Mouse (Mus musculus): Measurements from ENCODE around the gene Clec12b.
"Not testable (repeated sequence)": the region's sequence is repeated elsewhere in the genome, so short reads cannot be mapped to it uniquely, and the experiment has no call there.

The Clec12b gene

GRCm38 (mm10) chr6:129369374-129370132 is 16.1 kb downstream of the Clec12b start:
- no peak for DNase-seq (ENCODE audit: low spot score)

GRCm38 (mm10) chr6:129365959-129366359 is 19.7 kb downstream of the Clec12b start:
- DNase-seq (ENCODE audit: low spot score): no peak

- DNase-seq (ENCODE audit: low spot score): no peak
Measured at GRCm38 (mm10) chr6:129363942-129364341, 21.7 kb downstream of the Clec12b start.

- DNase-seq (ENCODE audit: low spot score): no peak
Measured at GRCm38 (mm10) chr6:129359515-129359914, 26.2 kb downstream of the Clec12b start.

- no peak for DNase-seq (ENCODE audit: low spot score)
Measured at GRCm38 (mm10) chr6:129356430-129356829, 29.2 kb downstream of the Clec12b start.

GRCm38 (mm10) chr6:129355774-129356173 is 29.9 kb downstream of the Clec12b start:
- DNase-seq (ENCODE audit: low spot score): no peak

GRCm38 (mm10) chr6:129351091-129351490 is 34.6 kb downstream of the Clec12b start:
- DNase-seq (ENCODE audit: low spot score): no peak

- DNase-seq (ENCODE audit: low spot score): no peak
Measured at GRCm38 (mm10) chr6:129349524-129350352, 35.9 kb downstream of the Clec12b start.

GRCm38 (mm10) chr6:129344408-129344807 is 41.3 kb downstream of the Clec12b start:
- no peak for DNase-seq (ENCODE audit: low spot score)

GRCm38 (mm10) chr6:129342391-129342790 is 43.3 kb downstream of the Clec12b start, which contains the start of gene Clec12a:
TSS of gene Clec12a (plus strand) at chr6:129342691.
- not testable (repeated sequence) for DNase-seq (ENCODE audit: low spot score)

- no peak for DNase-seq (ENCODE audit: low spot score)
Measured at GRCm38 (mm10) chr6:129337751-129338150, 47.9 kb downstream of the Clec12b start.

- DNase-seq (ENCODE audit: low spot score): no peak
Measured at GRCm38 (mm10) chr6:129333674-129334078, 52.0 kb downstream of the Clec12b start.

- no peak for DNase-seq (ENCODE audit: low spot score)
Measured at GRCm38 (mm10) chr6:129331610-129332009, 54.1 kb downstream of the Clec12b start, which contains the start of gene 4922502D21Rik. TSS of gene 4922502D21Rik (minus strand) at chr6:129331796.

GRCm38 (mm10) chr6:129326568-129327150 is 59.0 kb downstream of the Clec12b start:
- DNase-seq (ENCODE audit: low spot score): no peak

GRCm38 (mm10) chr6:129326016-129326415 is 59.7 kb downstream of the Clec12b start:
- no peak for DNase-seq (ENCODE audit: low spot score)

Measured in ovary, postnatal 10 days (tissue).